Mouse (Mus musculus) heart, postnatal 4 days (tissue): Measurements from ENCODE around the gene Rasal2. TPM values are rescaled to one million over a fixed set of nuclear protein-coding genes. Genes with fewer than 3 reads are reported as not detected.

Source experiments
- DNase-seq: peaks from one replicate; pipeline ENCODE4 v3.0.0; 2021
- total RNA-seq, 2 experiments: library from RNA; stranded (reverse); gene quantifications; 2 replicates each; pipeline ENCODE4 v1.2.3; 2021

Rasal2 gene
- total RNA-seq, 2 experiments from 2014 or later, result 32.6 to 35.7 TPM

GRCm38 (mm10) chr1:157439973-157440641 lies 27.7 kb upstream of the Rasal2 start:
- no peak for DNase-seq

GRCm38 (mm10) chr1:157439101-157439500 lies 26.7 kb upstream of the Rasal2 start:
- no peak for DNase-seq

GRCm38 (mm10) chr1:157438290-157438689 lies 25.9 kb upstream of the Rasal2 start:
- DNase-seq, result no peak

GRCm38 (mm10) chr1:157435926-157436325 lies 23.5 kb upstream of the Rasal2 start:
- DNase-seq, result no peak

GRCm38 (mm10) chr1:157434404-157434803 lies 22.0 kb upstream of the Rasal2 start:
- DNase-seq, result no peak

- no peak for DNase-seq
These were observed 20.9 kb upstream of the Rasal2 start for GRCm38 (mm10) chr1:157433316-157433715.

GRCm38 (mm10) chr1:157428366-157428765 lies 16.0 kb upstream of the Rasal2 start:
- DNase-seq, result no peak

GRCm38 (mm10) chr1:157427604-157428003 lies 15.2 kb upstream of the Rasal2 start:
- DNase-seq, result no peak

- DNase-seq, result peak; percentile 3
These were observed 14.5 kb upstream of the Rasal2 start for GRCm38 (mm10) chr1:157426933-157427332.

GRCm38 (mm10) chr1:157425741-157426427 lies 13.5 kb upstream of the Rasal2 start:
- peak; percentile 16 for DNase-seq

GRCm38 (mm10) chr1:157417861-157418260 lies 5.5 kb upstream of the Rasal2 start:
- peak; percentile 22 for DNase-seq

- DNase-seq, result no peak
These were observed 5.0 kb upstream of the Rasal2 start for GRCm38 (mm10) chr1:157417414-157417813.

- no peak for DNase-seq
These were observed 4.2 kb upstream of the Rasal2 start for GRCm38 (mm10) chr1:157416628-157417027.

GRCm38 (mm10) chr1:157415771-157416170 lies 3.4 kb upstream of the Rasal2 start:
- no peak for DNase-seq

GRCm38 (mm10) chr1:157411711-157412380 lies 549 bp downstream of the Rasal2 start:
- peak; percentile 78 for DNase-seq

- no peak for DNase-seq
These were observed 1.1 kb downstream of the Rasal2 start for GRCm38 (mm10) chr1:157411341-157411710.

GRCm38 (mm10) chr1:157410937-157411336 lies 1.5 kb downstream of the Rasal2 start:
- no peak for DNase-seq

GRCm38 (mm10) chr1:157409648-157410047 lies 2.7 kb downstream of the Rasal2 start:
- DNase-seq, result no peak

- no peak for DNase-seq
These were observed 24.4 kb downstream of the Rasal2 start for GRCm38 (mm10) chr1:157388027-157388426.

- no peak for DNase-seq
These were observed 31.7 kb downstream of the Rasal2 start for GRCm38 (mm10) chr1:157380694-157381093.

- DNase-seq, result no peak
These were observed 42.0 kb downstream of the Rasal2 start for GRCm38 (mm10) chr1:157370397-157370796.

GRCm38 (mm10) chr1:157368316-157368715 lies 44.1 kb downstream of the Rasal2 start:
- no peak for DNase-seq

- no peak for DNase-seq
These were observed 65.7 kb downstream of the Rasal2 start for GRCm38 (mm10) chr1:157346661-157347060.

GRCm38 (mm10) chr1:157343519-157343918 lies 68.9 kb downstream of the Rasal2 start:
- peak; percentile 11 for DNase-seq
